Mouse (Mus musculus) inflammation-experienced regulatory T-cells, adult 6 months (primary cell): ENCODE data around the gene Sorbs1. TPM values are rescaled to one million over a fixed set of nuclear protein-coding genes. Genes with fewer than 3 reads are reported as not detected.

Experiments used
- ATAC-seq: one replicate; pipeline ENCODE4 v1.8.0; 2017
- polyA plus RNA-seq, 3 experiments: library from polyadenylated mRNA; unstranded; fragments of 100-300 nt; shearing (Covaris generic); gene quantifications; one replicate each; pipeline ENCODE4 v1.2.1; 2017

Sorbs1 gene
- polyA plus RNA-seq, 3 experiments from 2014 or later: 12.3 to 23.7 (median 19.6) TPM

DNA sequence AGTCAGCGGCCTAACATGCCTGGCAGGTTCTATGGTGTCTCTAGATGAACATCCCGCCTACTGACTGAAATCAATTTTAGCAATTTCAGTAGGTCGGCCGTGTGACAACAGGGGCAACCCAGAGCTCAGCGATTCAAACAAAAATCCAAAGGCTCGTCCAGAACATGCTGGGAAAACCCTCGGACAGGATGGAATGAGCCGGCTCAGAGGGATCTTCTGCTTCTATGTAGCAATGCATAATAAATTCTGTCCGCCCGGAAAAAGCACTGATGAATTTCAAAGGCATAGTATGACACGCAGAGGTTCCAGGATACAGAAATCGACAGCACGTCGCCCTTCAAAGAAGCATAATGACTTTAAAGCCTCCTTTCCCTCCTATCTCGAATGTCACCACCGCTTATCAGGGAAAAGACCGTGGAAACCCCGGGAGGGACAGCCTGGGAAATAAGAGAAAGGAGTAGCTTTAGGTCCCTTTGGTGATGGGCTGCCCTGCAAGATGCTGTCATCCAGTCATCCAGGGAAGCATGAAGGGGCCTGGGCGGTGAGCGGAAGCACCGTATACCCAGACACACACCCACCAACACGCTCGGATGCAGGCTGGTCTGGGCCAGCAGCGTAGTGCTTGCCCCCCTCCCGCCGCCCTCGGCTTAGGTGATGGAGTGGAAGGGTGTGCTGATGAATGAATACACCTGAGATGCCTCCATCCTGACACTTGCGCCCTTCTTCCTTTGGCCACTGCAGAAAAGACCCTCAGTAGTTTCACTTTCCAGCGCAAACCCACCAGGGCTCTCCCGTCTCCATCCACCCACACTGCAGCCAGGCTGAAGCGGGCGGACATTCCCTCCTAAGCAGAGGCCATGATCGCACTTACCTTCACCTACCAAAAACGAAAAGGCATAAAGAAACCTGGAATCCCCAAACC is 818 bp downstream of the Sorbs1 start:
- peak; percentile 37 for ATAC-seq

DNA sequence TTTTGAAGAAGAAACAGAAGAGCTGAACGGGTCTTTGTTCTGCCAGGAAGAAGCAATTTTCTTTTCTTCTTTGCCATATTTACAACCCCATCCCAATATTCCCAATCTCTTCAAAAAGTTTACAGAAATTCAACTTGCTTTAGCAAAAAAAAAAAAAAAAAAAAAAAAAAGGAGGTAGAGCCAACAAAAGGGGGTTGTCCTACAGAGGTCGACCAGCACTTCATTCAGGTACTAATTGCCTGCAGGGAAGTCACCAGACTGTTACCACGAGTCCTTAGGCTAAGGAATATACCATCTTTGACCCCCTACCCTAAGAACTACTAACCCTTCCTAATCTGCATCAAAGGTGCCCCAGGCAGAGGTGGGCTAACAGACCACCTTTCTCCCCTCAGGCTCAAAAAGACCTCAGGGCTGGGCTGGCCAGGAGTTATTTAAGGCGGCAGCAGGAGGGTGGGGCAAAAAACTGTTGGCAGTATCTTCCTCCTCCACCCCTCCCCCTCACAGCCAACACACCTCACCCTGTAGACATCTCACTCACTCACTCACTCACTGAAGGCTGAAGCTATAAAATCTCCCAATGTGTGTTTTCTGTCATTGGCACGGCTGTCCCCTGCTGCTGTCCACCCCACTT is 1.8 kb downstream of the Sorbs1 start:
- ATAC-seq: no peak

DNA sequence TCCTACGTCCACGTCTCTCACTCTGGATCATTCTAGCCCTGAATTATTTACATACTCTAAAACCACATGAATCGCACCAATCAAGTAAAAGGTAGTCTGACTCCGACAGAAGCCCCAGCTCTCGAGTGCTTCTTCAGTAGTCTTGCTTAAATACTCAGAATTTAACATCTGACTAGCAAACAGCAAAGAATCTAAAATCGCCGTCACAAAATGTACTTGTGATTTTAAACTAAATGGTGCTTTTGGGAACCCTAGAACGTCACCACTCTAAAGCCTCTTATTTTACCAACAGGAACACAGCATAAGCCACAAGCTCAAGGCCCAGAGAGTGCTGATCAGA is 2.5 kb downstream of the Sorbs1 start:
- no peak for ATAC-seq

DNA sequence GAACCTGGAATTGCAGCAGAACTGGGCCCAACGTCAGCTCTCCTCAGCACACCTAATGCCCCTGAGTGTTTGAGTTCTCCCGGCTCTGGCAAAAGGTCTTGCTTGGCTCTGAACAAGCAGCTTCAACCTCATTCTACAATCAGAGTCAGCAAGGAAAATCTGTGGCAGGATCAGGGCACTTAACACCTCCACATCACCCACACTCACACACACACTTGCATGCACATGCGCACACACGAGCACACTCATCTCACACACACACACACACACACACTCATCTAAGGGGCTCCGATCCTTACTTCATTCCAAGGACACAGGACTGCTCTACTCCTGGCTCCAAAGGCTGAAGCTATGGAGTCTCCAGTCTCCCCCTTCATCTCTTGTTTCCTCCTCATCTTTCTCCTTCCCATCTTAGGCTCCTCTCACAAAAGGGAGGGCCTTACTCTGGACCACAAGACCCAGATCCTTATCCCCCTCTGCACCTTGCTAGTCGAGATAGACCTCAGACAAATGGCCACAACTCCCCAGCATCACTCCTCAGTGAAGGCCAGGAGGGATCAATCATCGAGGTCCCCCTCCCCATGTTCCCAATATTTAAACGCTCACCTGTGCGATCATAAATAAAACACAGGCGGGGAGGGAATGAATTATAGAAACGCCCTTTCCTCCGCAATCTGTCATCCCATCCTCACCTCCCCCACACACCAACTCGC is 3.0 kb downstream of the Sorbs1 start:
- ATAC-seq: no peak

DNA sequence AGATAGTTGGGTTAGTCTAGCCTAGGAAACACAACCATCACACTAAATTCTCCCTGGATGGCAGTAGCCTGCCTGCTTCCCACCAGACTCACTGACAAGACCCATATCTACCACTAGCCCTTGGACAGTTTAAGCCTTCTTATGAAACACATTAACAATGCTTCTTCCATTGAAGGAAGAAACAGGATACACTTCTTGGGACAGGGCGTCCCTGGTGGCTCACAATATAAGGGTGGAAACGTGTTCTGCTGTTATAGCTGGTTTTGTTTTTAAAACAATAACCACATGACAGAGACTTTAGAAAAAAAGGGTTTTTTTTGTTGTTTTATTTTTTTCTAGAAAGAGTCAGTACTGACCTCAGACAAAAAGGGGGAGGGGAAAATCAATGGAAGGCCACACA is 4.3 kb downstream of the Sorbs1 start:
- ATAC-seq: no peak

DNA sequence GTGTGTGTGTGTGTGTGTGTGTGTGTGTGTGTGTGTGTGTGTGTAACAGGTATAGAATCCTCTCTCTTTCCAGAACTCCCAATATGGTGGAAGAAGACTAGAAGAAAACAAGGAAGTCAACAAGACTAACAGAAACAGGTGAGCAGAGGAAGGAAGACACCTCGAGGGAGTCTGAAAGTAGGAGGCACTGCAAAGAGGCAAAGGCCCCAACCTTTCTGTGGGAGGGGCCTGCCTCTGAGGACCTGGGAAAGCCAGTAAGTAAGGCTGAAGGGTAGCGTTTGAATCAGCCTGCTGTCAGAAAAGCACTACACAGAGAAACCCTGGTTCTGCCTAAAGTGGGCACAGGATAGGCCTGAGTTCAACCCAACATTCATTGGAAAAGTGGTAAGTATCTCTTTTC is 4.7 kb downstream of the Sorbs1 start:
- no peak for ATAC-seq

DNA sequence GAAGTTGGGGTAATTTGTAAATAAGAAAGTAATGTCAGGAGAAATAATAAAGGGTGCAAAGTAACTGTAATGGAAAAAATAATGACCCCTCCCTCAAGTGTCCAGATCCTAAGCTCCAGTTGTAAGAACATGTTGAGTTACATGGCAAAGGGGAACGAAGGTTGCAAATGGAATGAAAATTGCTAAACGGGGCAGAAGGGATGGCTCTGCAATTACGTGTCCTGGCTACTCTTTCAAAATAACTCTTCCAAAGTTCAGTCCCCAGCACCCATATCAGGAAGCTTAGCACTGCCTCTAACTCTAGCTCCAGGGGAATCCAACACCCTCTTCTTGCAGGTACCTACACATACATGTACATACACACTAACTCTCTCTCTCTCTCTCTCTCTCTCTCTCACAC is 6.6 kb downstream of the Sorbs1 start:
- ATAC-seq: no peak

DNA sequence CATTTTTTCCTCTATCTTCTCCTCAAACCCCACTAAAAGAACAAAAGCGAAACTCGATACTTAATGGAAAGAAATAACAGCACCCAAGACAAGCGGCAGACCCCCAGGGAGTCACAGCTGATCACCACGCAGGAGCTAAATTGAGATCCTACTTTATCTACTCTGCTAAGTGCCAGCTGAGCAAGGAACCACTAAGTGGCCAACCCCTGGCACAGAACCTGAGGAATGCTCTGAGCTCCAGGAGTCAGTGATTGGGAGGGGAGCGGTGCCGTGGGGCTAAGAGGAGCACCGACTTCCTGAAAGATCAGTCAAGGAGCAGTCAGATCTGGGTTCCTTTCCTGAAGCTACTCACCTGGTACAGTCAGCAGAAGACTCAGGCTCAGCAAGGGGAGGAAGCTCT is 9.2 kb downstream of the Sorbs1 start:
- no peak for ATAC-seq

DNA sequence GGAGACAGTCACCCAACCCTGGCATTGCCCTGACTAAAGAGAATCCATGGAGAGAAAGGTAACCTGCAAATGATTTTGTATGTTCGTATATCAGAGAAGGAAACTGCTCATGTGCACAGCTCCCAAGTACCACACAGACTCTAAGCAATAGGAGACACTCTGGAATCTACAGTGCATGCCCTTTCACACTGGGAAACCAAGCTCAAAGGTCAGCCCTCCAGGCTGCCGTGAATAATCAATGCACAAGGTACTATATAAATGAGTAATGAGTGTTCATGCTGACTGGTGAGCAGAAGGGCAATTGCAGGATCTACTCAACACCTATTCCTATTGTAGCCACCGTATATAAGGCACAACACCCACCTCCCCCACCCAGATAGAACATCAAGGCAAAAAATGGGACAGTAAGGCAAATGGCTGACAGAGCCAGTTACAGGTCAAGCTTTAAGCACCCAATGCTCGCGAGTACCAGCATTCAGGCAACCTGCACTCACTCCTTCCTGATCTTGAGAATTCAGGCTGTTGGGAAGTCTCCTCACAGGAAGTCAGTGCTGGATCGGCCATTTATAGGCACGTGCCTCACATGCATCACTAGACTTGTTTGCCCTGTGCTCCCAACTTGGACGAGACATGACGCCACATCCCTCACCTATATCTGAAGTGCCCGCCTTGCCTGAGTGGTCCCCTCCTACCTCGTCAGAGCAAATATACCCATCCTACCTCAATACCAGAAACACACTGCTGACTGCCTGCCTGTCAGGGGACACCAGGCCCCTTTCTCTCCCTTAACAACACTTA is 13.4 kb downstream of the Sorbs1 start:
- no peak for ATAC-seq

DNA sequence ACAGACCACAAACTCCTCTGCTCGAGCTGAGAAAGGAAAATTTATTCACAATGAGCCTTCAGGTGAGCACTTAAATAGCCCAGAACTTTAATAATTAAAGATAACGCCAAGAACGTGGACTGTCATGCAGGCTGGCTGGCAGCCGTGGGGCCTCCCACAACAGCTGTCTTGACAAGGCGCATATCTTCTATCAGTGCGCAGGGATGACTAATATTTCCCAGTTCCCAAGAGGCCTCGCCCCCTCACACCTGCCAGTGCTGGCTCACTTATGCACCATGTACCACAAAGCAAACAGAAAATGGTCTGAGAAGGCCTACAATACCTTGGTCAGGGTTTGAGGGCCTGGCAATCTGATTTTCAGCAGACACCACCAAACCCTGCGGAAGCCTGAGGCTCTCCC is 14.4 kb downstream of the Sorbs1 start:
- peak; percentile 65 for ATAC-seq

DNA sequence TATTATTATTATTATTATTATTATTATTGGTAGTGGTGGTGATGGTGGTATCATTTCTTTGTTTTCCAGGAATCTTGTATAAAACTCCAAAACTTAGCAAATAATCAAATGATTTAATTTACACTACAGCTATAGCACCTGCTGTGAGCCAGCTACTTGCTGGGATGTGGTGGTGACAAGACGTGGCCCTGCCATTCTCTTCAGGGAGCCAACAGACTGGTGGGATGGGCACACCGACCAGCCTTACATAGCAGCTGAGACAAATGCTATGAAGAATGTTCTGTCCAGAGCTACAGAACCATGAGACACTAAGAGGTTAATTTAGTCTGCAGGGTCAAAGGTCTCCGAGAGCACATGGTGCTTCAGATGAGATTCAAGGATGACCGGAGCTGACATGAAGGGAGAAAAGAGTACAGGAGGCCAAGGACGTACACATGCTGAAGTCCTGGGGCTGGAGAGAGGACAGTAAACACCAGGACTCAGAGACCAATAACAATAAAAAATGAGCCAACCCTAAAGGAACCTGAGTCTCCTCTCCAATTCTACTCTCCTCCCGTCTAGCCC is 15.3 kb downstream of the Sorbs1 start:
- no peak for ATAC-seq

DNA sequence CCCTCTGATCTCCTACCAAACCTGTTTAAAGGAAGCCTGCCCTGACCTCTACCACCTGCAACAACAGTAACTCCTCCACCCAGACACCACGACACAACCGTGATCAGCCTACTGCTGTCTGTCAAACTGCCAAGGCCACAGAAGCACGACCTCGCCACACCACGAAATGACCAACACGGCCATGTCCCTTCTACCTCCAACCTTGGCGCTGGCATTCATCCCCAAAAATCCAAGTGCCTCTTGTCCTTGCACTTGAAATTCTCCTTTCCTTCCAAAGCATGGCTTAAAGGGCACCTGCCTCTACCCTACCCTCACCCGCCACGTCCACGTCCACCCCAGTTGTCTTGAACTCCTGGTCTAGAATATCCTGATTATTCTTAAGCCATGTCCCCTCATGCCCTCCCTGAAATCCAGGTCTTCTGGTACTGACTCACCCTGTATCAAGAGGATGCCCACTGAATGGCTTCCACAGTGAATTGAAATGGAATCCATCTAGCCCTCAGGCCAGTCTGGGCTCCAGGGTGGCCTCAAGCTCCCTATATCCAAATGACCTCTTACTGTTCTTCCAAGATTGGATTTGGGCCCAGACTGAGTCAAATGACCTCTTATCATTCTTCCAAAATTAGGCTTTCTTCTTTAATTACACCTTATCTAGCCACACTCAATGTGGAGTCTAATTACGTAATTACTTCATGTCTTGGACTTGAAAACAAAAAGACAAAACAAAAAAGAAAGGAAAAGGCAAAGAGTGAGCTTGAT is 16.9 kb downstream of the Sorbs1 start:
- no peak for ATAC-seq

DNA sequence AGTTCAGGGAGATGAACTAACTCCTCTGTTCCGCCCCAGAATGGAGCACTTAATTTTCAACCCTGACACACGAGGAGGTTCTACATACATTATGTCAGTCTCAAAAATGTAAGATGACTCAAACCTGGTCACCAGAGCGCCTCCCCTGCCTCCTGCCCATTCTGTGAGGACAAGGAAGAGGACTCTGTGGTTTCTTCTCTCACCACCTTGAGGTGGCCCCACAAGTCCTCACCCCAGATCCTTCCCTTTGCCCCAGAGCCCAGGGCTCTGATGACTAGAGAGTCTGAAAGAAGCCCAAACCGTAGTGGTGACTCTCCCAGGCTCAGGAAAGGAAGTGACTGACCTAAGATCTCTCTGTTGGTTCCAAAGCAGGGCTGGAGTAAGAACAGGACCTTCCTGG is 17.5 kb downstream of the Sorbs1 start:
- ATAC-seq: no peak

DNA sequence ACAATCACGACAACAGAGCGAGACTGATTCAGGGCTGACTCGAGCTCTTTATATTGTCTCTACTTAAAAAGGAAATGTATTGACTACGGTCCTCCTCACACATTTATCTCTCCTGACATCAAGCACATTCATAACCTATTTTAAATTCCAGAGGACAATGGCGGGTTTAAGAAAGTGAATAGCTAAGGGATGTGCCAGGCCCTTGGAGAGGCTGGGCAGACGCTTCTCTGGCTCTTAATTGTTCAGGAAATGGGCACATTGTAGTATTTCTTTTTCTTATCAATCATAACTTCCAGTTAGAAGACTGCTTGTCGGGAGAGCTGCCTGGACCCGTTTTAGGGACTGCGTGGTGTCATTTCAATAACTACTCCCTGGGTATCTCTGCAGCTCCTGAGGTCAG is 20.7 kb downstream of the Sorbs1 start:
- no peak for ATAC-seq

DNA sequence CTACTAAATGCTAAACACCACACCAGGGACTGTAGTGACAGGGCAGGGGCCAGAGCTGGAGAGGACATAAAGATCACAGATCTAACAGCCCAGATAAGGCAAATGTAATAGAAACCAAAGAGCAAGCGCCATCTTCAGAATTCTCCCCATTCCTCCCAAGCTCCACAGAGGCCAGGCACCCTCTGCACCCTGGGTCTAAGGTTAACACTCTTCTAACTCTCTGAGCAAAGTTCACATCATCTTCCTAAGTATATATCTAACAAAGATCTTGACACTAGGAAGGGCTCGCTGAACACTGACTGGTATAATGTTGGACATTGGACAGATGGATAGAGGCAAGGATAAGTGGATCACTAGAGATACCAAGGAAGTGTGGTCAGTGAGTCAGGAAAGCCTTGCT is 22.1 kb downstream of the Sorbs1 start:
- no peak for ATAC-seq

DNA sequence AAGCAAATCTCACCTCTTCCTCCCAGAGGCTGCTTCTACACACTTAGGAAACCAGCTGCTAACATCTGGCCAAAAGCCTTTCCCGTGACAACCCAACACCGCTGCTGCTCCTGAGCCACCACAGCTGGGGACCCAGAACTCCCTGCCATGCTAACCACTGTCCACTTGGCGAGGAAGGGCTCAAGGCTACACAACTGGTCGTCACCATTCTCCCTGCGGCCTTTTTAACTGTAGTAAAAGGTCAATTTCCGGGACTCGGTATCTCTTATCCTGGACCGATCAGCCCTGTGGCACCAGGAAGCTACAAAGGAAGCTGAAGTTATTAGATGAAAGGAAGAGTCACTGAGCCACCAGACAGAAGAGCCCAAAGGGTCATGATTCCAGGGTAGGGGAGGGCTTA is 22.8 kb downstream of the Sorbs1 start:
- no peak for ATAC-seq

DNA sequence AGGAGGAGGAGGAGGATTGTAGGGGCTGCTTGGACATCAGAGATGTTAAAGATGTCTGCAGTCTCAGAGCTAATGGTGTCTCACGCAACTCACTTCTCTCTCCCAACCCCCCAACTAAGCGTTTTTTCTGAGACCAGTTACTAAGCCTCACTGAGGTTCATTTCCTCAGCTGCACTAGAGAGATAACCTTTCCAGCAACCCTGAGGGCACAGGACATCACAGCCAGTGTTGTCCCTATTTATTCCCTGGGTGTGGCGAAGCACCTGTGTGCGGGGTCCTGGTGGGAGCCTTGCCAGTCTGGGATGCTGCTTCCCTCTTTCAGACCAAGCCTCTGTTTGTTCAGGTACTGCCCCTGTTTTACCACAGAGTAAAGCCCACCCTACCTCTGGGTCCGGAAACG is 23.9 kb downstream of the Sorbs1 start:
- no peak for ATAC-seq

DNA sequence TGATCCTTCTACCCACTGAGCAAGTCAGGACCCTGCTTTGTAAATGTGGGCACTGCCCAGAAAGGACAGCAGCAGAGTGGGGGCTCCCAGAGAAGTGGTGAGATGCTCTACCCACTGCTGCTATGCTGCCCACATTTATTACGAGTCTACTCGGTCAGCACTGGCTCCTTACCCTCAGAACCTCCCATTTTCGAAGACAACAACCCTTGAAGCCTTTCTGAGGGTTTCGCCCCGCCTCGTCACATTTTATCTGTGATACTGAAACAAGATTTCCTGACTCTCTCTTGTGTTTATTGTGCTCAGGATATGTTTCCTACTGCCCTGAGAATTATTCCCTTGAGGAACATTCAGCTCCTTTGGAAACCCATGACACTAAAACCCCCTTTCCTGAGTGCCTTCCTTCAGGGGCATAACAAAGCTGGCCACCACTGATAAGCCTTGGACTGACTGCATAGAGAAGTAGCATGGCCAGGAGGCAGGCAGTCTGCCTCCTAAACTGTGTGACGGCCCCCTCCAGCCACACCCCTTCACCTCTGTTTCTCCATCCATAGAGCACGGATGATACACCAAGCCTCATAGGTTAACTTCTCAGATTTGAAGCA is 24.6 kb downstream of the Sorbs1 start:
- no peak for ATAC-seq

DNA sequence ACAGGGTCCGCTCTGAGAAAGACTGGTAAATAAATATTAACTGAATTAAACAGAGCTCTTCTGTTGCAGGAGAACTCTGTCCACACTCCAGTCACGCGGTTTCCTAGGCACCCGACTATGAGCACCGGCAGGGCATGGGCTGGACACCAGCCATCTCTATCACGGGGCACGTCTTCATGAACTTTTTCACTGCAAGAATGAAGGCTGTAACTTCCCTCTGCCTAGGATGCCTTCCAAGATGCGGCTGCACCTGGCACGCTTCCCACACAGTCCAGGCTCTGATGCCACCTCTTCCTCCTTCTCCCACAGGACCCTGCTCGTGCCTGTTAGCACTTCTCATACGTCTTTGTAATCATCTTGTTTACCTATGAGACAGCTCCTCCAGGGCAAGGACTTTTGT is 26.0 kb downstream of the Sorbs1 start:
- ATAC-seq: no peak

DNA sequence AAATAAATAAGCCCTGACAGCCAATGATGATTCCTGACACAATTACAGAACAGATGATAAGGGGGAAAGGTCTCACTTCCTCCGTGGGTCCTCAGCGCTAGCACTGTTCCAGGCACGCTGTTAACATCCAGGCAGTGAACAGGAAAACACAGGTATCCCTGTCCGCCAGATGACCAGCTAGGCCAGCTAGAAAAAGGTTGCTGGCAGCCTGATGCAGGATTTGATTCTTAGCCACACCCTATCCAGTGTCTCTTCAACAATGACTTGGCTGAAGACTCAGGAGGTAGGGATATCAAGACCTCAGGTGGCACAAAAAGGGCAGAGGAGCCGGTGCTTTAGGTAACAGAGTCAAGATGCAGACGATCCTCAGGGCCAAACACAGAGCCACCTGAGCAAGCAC is 32.5 kb downstream of the Sorbs1 start:
- no peak for ATAC-seq

DNA sequence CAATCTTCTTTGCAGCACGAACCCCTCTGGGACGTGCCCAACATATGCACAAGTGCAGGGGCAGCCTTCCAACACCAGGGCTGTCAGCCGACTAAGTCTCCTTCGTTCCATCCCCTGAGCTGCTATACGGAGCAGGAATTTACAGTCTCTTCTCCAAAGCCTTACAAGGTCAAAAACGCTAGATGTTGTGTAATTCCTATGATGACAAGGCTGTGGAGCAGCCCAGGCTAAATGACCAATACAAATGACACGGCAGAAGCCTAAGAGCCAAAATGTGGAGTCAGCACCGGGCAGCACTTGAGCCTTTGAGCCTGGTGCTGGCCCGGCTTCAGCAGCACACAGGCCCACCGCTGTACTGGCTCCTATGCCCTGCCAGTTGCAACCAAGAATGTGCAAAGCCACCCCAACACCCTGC is 35.4 kb downstream of the Sorbs1 start:
- ATAC-seq: no peak
